ENCODE assay signal across 27 mouse cellular contexts in genomic region chr9:49509094-49509493, GRCm38 (mm10). TPM values are rescaled to one million over a fixed set of nuclear protein-coding genes. Genes with fewer than 3 reads are reported as not detected.
DNase-seq lines count a peak whose midpoint lies in the region; ATAC-seq and TF ChIP-seq lines count a peak whose summit lies in the region.
"Had no signal": no experiment of that assay in that cellular context is flagged by ENCODE, and none has a peak within 500 bp of the region (broad histone marks: within the 10 kb centered on the region; RNA-seq: fewer than 3 reads in every experiment).

No protein-coding gene starts in this region.

- ATAC-seq in frontal cortex, adult (ENCODE audit: low TSS enrichment), result peak; percentile 76
- ATAC-seq: activated CD4-positive, CD25-positive, alpha-beta regulatory T cell, adult 4 months; CD4-positive, CD25-positive, alpha-beta regulatory T cell, adult 4 months; forebrain, embryonic 14.5 days; Patski had no signal

- H3K4me3 ChIP-seq in layer of hippocampus, adult 2 months, result no peak overlapping the region
- H3K4me3 ChIP-seq in left cerebral cortex, adult 2 months, result no peak overlapping the region
- H3K4me3 ChIP-seq: embryonic facial prominence, embryonic 13.5 days; embryonic facial prominence, embryonic 15.5 days; erythroblast, embryonic 14.5 days; forebrain, embryonic 10.5 days; forebrain, embryonic 12.5 days had no signal

- DNase-seq in frontal cortex, postnatal 25 days (ENCODE audit: low spot score in 2 of 2), result no peak
- no peak for DNase-seq in layer of hippocampus, adult 2 months (ENCODE audit: low spot score in 2 of 2)
- no peak for DNase-seq in layer of hippocampus, adult 11-12 months (ENCODE audit: low spot score)
- no peak for DNase-seq in left cerebral cortex, adult 2 months (ENCODE audit: extremely low spot score in 1 of 2, low spot score in 2 of 2)
- no peak for DNase-seq in left cerebral cortex, adult 18-20 months (ENCODE audit: low spot score in 2 of 2)
- peak; percentile 63 for DNase-seq in brain, adult 2 months (ENCODE audit: low read depth, low spot score)
- DNase-seq: adrenal gland, adult 8-10 months; adrenal gland, postnatal 14 days; adrenal gland, postnatal 36 days; B cell, adult 2 months; cerebellum, adult 11 months; cerebellum, adult 18-20 months; cerebellum, adult 8-10 months; cerebellum, adult 9-11 months; cerebellum, postnatal 14 days; cerebellum, postnatal 36 days; embryo, embryonic 11 days had no signal

- no peak for TF ChIP-seq CTCF in layer of hippocampus, adult 2 months (conservative IDR thresholded peaks at IDR 0.05)
- TF ChIP-seq CTCF in left cerebral cortex, adult 2 months (IDR thresholded peaks at IDR 0.05), result no peak

- intact Hi-C loops in left cerebral cortex, adult 2 months (cut with DNase I), result no loop called here

- H3K27ac ChIP-seq in layer of hippocampus, adult 2 months, result peak overlapping the region; percentile 23; the same call in 1 of the 2 replicates
- peak overlapping the region; percentile 69 for H3K27ac ChIP-seq in left cerebral cortex, adult 2 months
- H3K27ac ChIP-seq: embryonic facial prominence, embryonic 13.5 days; embryonic facial prominence, embryonic 15.5 days; forebrain, embryonic 10.5 days; forebrain, embryonic 12.5 days had no signal

RNA-seq across cellular contexts. Expression of gene Ttc12, which starts 23.1 kb away (rescaled TPM):
- 1 to 10 TPM; 2.0 to 2.1 TPM for total RNA-seq in layer of hippocampus, adult 2 months (2021)
- total RNA-seq in left cerebral cortex, adult 2 months (2021), result 1 to 10 TPM; 1.4 to 1.7 TPM
- 1 to 10 TPM; 1.1 to 1.4 TPM for total RNA-seq in left cerebral cortex, adult 18-20 months (2021)
